ENCODE assay signal across 14 mouse cellular contexts in genomic region chr11:97585932-97586331, GRCm38 (mm10). TPM values are rescaled to one million over a fixed set of nuclear protein-coding genes. Genes with fewer than 3 reads are reported as not detected.
DNase-seq lines count a peak whose midpoint lies in the region; ATAC-seq and TF ChIP-seq lines count a peak whose summit lies in the region.
"Had no signal": no experiment of that assay in that cellular context is flagged by ENCODE, and none has a peak within 500 bp of the region (broad histone marks: within the 10 kb centered on the region; RNA-seq: fewer than 3 reads in every experiment).

No protein-coding gene starts in this region.

- H3K27ac ChIP-seq in heart, embryonic 14.5 days (replicated peaks in 1 of 2; ENCODE audit: control insufficient read depth in 1 of 2, insufficient read depth in 1 of 2, low read depth in 2 of 2, low read length in 2 of 2), result peak overlapping the region; percentile 56 to 60; a peak in 2 of 4 replicates
- peak overlapping the region; percentile 60 for H3K27ac ChIP-seq in lung, postnatal 0 days (ENCODE audit: low read length)
- no peak overlapping the region for H3K27ac ChIP-seq in midbrain, embryonic 11.5 days (ENCODE audit: low read depth, low read length)
- H3K27ac ChIP-seq: forebrain, embryonic 10.5 days; left cerebral cortex, adult 2 months; neural tube, embryonic 13.5 days had no signal

- 24% methylated on average over 10 of the region's 10 CpGs for WGBS in heart, embryonic 14.5 days
- 23% methylated on average over 10 of the region's 10 CpGs for whole genome bisulfite sequencing in lung, postnatal 0 days
- WGBS in midbrain, embryonic 11.5 days, result 72% methylated on average over 10 of the region's 10 CpGs

- no peak overlapping the region for H3K4me2 ChIP-seq in heart, embryonic 14.5 days (ENCODE audit: low read length)
- no peak overlapping the region for H3K4me2 ChIP-seq in lung, postnatal 0 days (replicated peaks; ENCODE audit: low read depth, low read length)
- no peak overlapping the region for H3K4me2 ChIP-seq in midbrain, embryonic 11.5 days
- H3K4me2 ChIP-seq: neural tube, embryonic 13.5 days had no signal

- peak; percentile 85 for ATAC-seq in heart, embryonic 14.5 days (ENCODE audit: insufficient number of reproducible peaks, insufficient read depth, low FRiP score, low read depth)
- peak; percentile 98 for ATAC-seq in lung, postnatal 0 days
- ATAC-seq in midbrain, embryonic 11.5 days (ENCODE audit: low FRiP score), result no peak
- ATAC-seq: CD4-positive, CD25-positive, alpha-beta regulatory T cell, adult 4 months had no signal

- H3K9me3 ChIP-seq in heart, embryonic 14.5 days (ENCODE audit: control insufficient read depth, low read length), result no peaks in the 10 kb centered on the region
- no peaks in the 10 kb centered on the region for H3K9me3 ChIP-seq in lung, postnatal 0 days (ENCODE audit: low read length)
- H3K9me3 ChIP-seq in midbrain, embryonic 11.5 days (ENCODE audit: control insufficient read depth, low read length), result no peaks in the 10 kb centered on the region
- H3K9me3 ChIP-seq: neural tube, embryonic 13.5 days had no signal

- H3K4me1 ChIP-seq in heart, embryonic 14.5 days (ENCODE audit: control insufficient read depth in 2 of 2, insufficient read depth in 2 of 2, low read length in 2 of 2), result peaks cover 0 to 7% of the 10 kb centered on the region in 2 experiments; a peak in 2 of 4 replicates
- no peaks in the 10 kb centered on the region for H3K4me1 ChIP-seq in lung, postnatal 0 days (ENCODE audit: insufficient read depth, low read depth, low read length)
- H3K4me1 ChIP-seq in midbrain, embryonic 11.5 days (ENCODE audit: control insufficient read depth, insufficient read depth, low read length), result peaks cover 11% of the 10 kb centered on the region

- H3K27me3 ChIP-seq in heart, embryonic 14.5 days (ENCODE audit: control insufficient read depth, insufficient read depth, low read length), result no peaks in the 10 kb centered on the region
- no peaks in the 10 kb centered on the region for H3K27me3 ChIP-seq in lung, postnatal 0 days (replicated peaks; ENCODE audit: insufficient read depth, low read length)
- H3K27me3 ChIP-seq in midbrain, embryonic 11.5 days (ENCODE audit: control insufficient read depth, insufficient read depth, low read length), result no peaks in the 10 kb centered on the region; the same call in 1 of the 2 replicates

- H3K4me3 ChIP-seq in heart, embryonic 14.5 days (ENCODE audit: control insufficient read depth in 1 of 2, insufficient read depth in 1 of 2, low read depth in 1 of 2, low read length in 2 of 2), result no peak overlapping the region
- H3K4me3 ChIP-seq in lung, postnatal 0 days (ENCODE audit: low read depth, low read length), result no peak overlapping the region
- no peak overlapping the region for H3K4me3 ChIP-seq in midbrain, embryonic 11.5 days (ENCODE audit: low read depth, low read length)
- H3K4me3 ChIP-seq: forebrain, embryonic 10.5 days; left cerebral cortex, adult 2 months; neural tube, embryonic 13.5 days had no signal

- H3K36me3 ChIP-seq in heart, embryonic 14.5 days (ENCODE audit: control insufficient read depth, insufficient read depth, low read length), result no peaks in the 10 kb centered on the region
- no peaks in the 10 kb centered on the region for H3K36me3 ChIP-seq in lung, postnatal 0 days (ENCODE audit: insufficient read depth, low read length)
- H3K36me3 ChIP-seq in midbrain, embryonic 11.5 days (ENCODE audit: control insufficient read depth, insufficient read depth, low read length), result no peaks in the 10 kb centered on the region
- H3K36me3 ChIP-seq: forebrain, embryonic 10.5 days; neural tube, embryonic 13.5 days had no signal

- peak; percentile 24 for DNase-seq in MEL-GATA-1-ER (ENCODE audit: extremely low read depth, low read depth)
- DNase-seq in kidney, adult 9 months, result peak; percentile 58
- peak; percentile 93 for DNase-seq in lung, postnatal 0 days (ENCODE audit: low spot score)
- no peak for DNase-seq in adrenal gland, adult (ENCODE audit: inconsistent age in 2 of 2, low spot score in 1 of 2)
- DNase-seq in gastrocnemius, postnatal 36 days, result no peak
- no peak for DNase-seq in midbrain, embryonic 11.5 days (ENCODE audit: low spot score, missing footprints)
- no peak for DNase-seq in testis, postnatal 14 days (ENCODE audit: low spot score)
- DNase-seq: embryo, embryonic 11 days had no signal

- peak; percentile 85 for TF ChIP-seq EP300 in lung, postnatal 0 days (IDR thresholded peaks at IDR 0.05)

- H3K9ac ChIP-seq in heart, embryonic 14.5 days (ENCODE audit: low read length), result no peak overlapping the region
- H3K9ac ChIP-seq in lung, postnatal 0 days (replicated peaks; ENCODE audit: low read depth), result no peak overlapping the region
- no peak overlapping the region for H3K9ac ChIP-seq in midbrain, embryonic 11.5 days (ENCODE audit: low read length)
- H3K9ac ChIP-seq: neural tube, embryonic 13.5 days had no signal

- intact Hi-C loops in gastrocnemius, postnatal 36 days (cut with DNase I), result no loop called here

- TF ChIP-seq CTCF in lung, postnatal 0 days (IDR thresholded peaks at IDR 0.05), result no peak

RNA-seq across cellular contexts. Expression of gene Srcin1, which starts 9.9 kb away (rescaled TPM):
- 0.22 TPM in 1 of 2 replicates, not detected in the other for polyA plus RNA-seq in heart, embryonic 14.5 days (2014; fragmentation: Nextera tagmentation; extraction: Ambion mirVana)
- 0.36 and 0.45 TPM in 2 replicates for polyA plus RNA-seq in lung, postnatal 0 days (2015; fragmentation: Nextera tagmentation; extraction: Ambion mirVana)
- total RNA-seq in gastrocnemius, postnatal 36 days (2021), result under 1 TPM; 0.59 to 0.72 TPM
- polyA plus RNA-seq in midbrain, embryonic 11.5 days (2014; fragmentation: Nextera tagmentation; extraction: Ambion mirVana), result 1.7 and 2.2 TPM in 2 replicates
- total RNA-seq: megakaryocyte-erythroid progenitor cell, adult 5-6 weeks had no signal
- polyA plus RNA-seq: CD4-positive, CD25-positive, alpha-beta regulatory T cell, adult 4 months had no signal

RNA-seq across cellular contexts. Expression of gene Epop, which starts 43.6 kb away (rescaled TPM):
- polyA plus RNA-seq in heart, embryonic 14.5 days (2014; fragmentation: Nextera tagmentation; extraction: Ambion mirVana), result 0.77 and 1.00 TPM in 2 replicates
- polyA plus RNA-seq in lung, postnatal 0 days (2015; fragmentation: Nextera tagmentation; extraction: Ambion mirVana), result 3.5 and 4.1 TPM in 2 replicates
- 1 to 10 TPM in 1 of 2 experiments, under 1 TPM in 1; 0.91 to 1.2 TPM for total RNA-seq in gastrocnemius, postnatal 36 days (2021)
- polyA plus RNA-seq in midbrain, embryonic 11.5 days (2014; fragmentation: Nextera tagmentation; extraction: Ambion mirVana), result 7.0 and 12.0 TPM in 2 replicates

Comparison
In these comparisons a context has a peak if more than half of its experiments do, and no peak if none do; other contexts are left out.
1. DNase-seq: peak in MEL-GATA-1-ER (single experiment), kidney, adult 9 months (single experiment) and lung, postnatal 0 days (single experiment); none in adrenal gland, adult (0 of 2), gastrocnemius, postnatal 36 days (0 of 2), midbrain, embryonic 11.5 days (single experiment) and testis, postnatal 14 days (single experiment).